Mouse (Mus musculus): Measurements from ENCODE around the gene Supt20. TPM values are rescaled to one million over a fixed set of nuclear protein-coding genes. Genes with fewer than 3 reads are reported as not detected.

The Supt20 gene
- total RNA-seq (2021): 10 to 100 TPM; 16.7 to 19.3 TPM
- long read RNA-seq, experiment 1, partial matches to known transcripts: 3 of 11 reads
- long read RNA-seq, experiment 1, other reads (novel, unspliced or antisense): 8 of 11 reads
- long read RNA-seq, experiment 2, partial matches to known transcripts: 3 of 6 reads
- long read RNA-seq, experiment 2, other reads (novel, unspliced or antisense): 2 of 6 reads

DNA sequence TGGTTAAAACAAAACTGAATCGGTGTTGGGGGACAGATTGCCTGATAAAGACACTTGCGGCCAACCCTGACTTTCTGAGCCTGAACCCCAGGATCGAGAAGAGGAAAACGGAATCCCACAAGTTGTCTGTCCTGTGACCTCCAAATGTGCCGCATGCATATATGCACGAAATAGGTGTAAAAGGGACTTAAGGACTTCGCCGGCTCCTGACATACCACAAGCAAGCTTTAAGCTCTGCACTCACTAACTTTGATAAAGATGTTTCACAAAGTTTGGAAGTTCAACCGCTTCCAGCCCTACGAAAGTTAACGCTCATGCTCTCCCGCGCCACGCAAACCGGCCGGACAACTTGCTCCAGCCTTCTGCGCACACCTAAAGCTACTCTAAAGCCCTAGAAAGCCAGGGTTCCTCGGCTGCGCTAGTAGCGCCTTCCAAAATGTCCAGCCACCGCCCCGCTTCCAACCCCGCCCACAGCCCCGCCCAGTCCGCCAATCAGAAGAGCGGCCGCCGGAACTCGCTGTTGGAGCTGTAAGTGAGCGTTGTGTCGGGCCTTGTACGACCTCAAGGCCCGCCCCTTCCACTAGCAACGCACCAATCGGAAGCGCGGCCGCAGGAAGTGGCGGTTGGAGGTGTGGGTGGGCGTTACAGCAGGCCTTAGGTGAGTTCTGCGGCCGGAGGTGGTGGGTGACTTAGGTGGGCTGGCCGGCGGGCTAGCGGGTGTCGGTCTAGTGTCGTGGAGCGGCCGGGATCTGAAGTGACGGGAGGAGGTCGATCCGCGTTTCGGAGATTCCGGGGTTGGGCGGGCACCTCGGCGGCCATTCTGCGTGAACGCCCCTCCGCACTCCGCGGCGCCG is at the start of gene Supt20:
Supt20 (plus strand) TSS at position 606 of the 854 bp plus-strand sequence.
- peak; percentile 93 to 97 for DNase-seq

DNA sequence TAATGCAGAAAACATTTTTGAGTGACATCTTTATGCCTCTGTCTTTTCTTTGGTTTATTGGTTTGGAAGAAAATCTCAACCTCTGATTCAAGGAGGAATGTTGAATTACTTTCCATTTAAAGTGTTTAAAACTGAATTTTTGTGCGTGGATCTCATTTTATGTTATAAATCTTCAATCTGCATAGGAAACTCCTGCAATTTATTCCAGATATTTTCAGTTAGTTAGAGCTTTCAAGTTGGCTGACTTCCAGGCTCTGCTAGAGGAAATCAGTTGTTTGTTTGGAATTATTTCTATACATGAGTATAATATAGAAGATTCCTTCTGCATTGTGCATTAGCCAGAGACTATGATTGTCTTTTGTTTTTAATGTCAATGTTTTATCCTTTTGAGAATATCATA is 49.8 kb upstream of the Supt20 start:
- DNase-seq: no peak

DNA sequence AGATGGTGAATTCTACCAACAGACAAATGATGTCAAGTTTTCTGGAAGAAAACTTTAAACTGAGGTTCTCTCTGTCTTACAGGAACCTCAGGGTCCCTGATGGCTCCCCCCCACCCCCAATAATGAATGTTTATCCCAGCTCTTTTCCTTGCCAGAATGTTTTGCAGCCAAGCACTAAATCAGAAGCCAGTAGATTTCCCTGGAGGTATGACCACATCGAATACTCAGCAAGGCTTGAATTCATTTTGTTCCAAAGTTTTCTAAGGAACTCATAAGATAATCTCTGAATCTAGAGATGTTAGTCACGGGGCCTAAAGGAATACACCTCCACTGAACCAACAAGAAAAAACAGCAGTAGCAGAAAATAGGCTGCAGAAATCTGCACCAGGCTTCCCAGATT is 45.0 kb upstream of the Supt20 start:
- DNase-seq: peak; percentile 22 to 46

DNA sequence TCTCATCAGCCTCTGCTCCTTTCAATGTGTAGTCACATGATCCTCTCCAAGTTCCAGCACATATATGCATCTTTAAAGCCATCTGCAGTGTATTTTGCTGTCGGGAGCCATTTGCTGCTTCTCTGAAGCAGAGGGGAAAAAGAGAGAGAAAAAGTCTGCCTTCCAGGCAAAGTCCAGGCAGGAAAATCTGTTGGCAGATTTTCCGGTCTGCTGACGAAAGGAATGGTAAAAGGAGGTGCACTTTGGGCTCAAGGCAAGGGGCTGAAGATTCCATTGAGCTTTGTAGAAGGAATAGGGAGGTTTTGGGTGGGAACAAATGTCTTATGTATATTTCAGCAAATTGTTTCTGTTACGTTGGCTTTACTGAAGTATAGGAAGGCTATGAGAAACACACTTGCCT is 41.0 kb upstream of the Supt20 start:
- DNase-seq: no peak

DNA sequence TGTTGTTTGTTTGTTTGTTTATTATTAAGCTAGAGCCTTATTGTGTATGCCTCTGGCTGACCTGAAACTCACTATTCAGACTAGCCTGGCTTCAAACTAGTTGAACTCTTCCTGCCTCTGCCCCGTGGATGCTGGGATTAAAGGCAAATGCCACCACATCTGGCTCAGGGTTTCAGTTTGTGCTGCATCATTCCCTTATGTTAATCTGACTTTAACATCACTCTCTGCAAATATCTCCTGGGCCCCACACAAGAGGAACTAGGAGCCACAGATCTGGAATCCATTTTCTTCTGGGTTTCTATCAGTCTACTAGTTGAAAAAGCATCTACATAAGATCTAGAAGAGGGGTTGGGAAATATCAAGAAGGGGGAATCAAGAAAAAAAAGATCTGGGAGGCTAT is 38.4 kb upstream of the Supt20 start:
- DNase-seq: no peak

DNA sequence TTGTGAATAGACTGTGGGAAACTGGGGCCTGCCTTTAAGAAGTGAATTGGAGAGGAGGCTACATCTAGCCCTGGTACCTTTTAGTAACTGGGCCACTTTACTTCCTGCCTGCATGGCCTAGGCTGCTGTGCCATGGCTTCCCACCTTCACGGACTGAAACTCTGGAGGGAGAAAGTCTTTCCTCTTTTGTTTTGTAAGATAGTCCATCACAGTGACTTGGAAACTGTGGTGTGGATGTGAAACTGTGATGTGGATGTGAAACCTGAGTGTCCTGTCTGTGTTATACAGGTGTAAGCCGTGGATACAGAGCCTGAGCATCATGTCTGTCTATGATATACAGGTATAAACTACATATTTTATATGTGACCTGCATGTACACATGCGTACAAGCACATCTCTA is 35.5 kb upstream of the Supt20 start:
- no peak for DNase-seq

DNA sequence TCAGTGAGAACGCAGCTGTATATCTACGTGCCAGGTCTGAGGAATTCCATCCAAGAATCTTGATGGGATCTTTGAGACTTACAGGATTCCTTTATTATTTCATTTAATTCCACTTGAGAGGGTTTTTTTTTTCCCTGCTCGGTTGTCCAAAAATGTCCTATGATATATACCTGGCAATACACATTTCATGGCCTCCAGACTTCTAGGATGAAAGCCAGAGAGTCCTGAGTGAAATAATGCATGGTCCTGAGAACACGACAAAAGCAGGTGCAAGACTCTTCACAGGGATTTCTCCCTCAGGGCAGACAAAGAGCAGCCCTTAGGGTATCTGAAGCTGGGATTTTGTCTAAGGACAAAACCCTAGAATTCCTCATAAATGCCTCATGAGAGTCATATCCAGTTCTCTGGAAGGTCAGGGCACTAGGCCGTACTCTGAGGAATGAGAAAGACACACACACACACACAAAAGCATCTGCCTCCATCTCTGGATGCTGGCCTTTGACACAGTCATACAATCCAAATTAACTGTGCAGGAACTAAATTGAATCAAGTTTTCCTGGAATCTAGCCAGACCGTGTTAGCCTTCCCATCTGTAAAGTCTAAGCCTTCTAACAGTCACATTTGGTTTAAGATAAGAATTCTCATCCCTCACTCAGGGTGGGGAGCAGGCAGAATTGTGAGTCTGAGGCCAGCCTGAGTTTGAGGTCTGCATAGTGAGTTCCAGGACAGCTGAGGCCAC is 34.5 kb upstream of the Supt20 start:
- peak; percentile 13 to 18 for DNase-seq

DNA sequence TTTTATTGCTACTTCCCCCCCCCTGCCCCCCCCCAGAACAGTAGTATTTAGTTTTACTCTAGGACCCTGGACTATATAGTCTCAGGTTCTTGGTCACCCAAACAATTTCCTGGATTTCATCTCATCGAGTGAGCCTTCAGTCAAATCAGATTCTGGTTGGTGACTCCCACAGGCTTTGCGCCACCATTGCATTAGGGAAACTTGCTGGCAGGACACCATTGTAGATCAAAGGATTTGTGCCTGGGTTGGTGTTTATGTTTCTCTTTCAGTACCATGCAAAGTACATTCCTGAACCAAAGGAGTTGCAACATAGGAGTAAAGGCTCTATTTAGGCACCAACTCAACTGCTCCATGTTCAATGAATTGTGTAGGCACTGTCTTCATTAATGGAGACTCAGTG is 32.9 kb upstream of the Supt20 start:
- DNase-seq: no peak

DNA sequence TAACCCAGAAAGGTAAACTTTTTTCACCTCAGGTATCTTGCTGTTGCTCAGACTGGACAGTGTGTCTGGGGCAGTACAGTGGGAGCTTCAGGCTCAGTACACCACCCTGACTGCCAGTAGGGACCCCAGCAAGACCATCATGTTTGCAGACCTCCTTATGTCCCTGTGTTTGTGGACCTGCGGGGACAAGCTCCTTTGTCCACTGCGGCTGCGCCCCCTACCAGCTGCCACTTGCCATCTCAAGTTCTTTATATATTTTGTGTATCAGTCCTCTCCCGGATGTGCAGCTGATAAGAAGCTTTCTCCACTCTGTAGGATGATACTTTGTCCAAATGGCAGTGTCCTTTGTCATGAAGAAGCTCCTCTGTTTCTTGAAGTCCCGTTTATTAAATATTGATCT is 30.2 kb upstream of the Supt20 start:
- DNase-seq: no peak

DNA sequence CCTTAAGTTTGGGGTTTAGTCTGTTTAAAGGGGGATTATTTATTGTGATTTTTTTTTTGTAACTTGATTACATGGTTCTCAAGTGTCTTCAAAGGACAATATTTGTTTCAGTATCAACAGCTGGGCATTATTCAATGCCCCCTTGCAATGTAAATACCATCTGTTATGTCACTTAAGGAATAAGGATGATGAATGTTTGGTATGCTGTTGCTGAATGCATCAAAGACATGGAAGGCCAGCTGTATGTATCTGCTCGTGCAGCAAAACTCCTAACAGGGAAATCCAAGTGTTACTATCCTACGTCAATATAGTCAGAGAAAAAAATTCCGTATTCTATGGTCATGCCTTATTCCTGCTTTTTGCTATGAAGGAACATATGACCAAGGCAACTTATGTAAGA is 24.5 kb upstream of the Supt20 start:
- no peak for DNase-seq

DNA sequence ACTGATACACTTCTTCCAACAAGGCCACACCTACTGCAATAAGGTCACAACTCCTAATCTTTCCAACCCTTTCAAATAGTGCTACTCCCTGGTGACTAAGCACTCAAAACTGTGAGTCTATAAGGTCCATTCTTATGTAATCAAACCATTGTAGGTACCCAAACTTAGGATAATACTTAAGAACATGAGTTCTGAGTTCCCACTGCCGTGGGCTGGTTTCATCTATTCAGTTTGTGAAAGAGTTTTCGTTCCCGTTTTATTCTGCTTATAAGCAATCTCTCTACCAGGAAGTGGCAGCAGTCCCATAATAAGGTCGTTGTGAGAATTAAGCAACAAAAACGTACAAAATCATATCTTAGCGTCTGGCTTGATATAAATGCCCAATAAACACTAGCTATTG is 23.9 kb upstream of the Supt20 start:
- DNase-seq: no peak

DNA sequence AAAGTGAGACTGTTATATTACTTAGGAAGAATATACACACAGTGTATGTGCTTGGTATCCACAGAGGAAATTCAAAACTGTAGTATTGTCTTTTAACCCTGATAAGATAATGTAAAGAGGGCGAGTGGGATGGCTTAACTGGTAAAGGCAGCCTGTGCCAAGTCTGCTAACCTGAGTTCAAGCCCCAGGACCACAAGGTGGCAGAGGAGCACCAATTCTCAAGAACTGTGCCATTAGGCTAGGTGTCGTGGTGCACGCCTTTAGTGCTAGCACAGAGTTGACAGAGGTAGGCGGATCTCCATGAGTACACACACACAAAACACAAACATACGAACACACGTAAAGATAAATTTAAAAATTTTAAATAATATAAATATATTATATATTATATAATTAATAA is 23.0 kb upstream of the Supt20 start:
- no peak for DNase-seq

DNA sequence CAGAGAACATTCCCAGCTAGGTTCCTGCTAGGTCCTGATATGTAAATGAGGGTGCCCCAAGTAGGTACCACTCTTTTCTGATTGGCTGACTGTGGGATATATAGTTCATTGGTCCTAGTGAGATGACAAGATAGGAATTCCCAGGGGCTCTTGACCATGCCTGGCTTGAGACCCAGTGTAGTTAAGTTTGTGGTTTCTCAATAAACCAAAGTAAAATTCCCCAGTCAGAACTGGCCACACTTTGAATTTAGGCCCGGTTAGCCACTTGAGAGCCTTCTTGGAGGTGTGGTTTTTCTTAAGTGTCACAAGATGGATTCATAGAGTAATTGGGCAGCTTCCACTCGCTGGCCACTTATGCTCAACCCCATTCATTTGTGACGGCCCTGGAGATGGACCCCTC is 20.5 kb upstream of the Supt20 start:
- no peak for DNase-seq

DNA sequence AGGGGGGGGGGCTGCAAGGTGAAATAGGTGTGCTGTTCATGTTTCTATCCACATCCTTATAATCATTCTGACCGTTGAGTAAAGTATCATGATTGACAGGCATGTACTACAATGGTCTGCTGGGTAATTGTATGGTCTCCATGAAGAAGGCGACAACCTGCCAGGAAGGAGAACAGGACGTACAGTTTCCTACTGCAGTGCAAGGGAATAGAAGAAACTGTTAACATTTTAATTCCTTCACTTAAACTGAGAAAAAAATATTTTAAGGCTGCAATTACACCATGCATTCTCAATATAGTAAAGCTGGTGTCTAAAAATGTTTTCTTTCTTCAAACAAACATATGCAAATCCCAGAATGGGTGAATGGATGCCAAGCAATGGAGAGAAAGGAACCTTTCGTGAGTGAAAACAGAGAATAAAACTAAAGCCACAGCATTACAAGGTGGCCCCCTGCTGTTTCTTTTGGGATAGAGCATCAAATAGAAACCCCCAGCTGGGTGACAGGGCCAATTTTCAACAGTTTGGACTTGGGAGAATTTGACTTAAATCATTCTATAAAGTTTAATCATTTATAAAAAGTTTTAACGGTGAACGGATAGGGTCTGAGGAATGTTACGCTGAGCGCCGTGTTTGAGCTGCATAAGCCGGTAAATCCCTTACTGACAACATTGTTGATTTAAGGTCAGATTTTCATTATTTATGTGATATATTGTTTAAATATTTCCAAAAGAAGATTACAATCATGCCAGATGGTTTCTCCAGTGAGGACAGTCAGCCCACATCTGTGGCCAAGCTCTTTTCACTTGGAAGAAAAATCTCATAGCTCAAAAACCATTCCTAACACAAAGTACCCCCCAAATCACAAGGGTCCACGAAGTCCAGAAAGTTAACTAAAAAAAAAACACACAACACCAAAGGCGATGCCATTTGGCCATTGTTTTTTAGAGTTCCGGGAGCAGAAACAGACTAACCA is 19.8 kb upstream of the Supt20 start:
- peak; percentile 18 to 64 for DNase-seq

DNA sequence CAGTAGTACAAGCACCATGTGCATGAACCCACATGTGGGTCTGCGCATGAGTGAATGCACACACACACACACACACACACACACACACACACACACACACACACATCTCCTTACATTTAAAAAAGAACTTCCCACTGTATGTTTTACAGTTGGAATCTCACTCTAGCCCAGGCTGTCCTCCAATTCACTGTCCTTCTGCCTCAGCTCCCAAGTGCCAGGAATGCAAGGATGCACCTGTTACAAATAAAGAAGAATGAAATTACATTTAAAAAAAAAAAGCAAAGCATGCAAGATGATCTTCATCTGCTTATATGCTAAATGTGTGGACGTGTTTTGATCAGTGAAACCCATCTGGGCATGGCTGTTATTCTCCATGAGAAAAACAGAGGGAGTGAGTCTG is 15.8 kb upstream of the Supt20 start:
- DNase-seq: no peak

DNA sequence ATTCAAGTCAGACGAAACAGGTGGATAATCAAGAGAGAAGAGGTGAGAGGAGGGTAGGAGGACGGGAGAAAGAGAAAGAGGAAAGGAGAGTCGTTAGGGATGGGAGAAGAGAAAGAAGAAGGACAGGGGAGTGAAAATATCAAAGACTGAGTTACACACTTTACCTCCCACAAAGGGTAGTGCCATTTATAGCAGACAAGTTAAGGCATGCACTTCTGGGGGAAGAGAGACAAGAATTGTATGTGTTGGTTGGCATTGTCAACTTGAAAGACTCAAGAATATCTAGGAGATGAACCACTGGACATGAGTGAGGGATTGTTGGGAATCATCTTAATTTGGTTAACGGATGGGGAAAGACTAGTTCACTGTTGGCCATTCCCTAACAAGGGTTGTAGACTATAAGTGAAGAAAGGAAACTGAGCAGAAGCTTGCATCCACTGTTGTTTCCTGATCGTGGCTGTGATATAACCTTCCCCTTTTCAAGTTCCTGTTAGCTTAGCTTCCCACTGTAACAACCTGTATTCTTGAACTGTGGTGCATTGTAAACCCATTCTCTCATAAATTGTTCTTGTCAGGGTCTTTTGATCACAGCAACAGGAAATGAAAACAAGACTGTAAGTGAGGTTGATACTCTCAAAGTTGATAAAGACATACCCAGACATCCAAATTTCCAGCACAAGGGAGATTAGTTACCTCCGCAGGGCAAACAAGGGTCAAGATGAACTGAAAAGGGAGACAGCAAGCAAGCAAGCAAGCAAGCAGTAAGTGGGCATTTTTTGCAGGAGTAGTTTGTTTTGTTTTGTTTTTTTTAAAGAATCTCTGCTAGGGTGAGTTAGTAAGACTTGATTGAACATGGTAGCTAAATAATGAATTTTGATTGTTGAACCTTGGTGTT is 11.1 kb upstream of the Supt20 start:
- no peak for DNase-seq

DNA sequence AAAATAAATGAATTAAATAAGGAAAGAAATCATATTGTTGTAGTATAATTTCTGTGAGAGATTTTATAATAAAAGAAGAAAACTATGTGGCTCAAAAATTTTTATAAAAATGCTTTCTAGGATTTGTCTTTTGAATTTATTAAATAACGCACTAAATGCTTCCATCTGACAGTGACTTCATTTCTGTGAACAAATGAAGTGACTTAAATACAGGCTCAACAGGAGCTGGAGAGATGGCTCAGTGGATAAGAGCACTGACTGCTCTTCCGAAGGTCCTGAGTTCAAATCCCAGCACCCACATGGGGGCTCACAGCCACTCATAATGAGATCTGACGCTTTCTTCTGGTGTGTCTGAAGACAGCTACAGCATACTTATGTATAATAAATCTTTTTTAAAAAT is 7.4 kb upstream of the Supt20 start:
- no peak for DNase-seq

DNA sequence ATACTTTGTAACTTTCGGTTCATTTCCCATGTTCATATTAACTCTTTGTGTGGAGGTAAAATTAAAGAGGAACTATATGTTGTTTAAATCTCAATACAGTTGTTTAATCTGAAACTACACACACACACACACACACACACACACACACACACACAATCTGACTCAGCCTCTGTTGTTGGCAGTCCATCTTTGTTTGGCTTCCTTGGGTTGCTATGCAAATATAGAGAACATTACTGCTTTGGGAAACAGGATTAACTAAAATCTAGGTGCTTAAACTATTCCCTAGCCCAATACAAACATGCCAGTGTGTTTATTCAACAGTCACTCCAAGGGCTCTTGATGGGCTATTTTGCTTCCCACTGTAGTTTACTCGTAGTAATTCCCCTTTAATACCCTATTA is 5.4 kb upstream of the Supt20 start:
- no peak for DNase-seq

DNA sequence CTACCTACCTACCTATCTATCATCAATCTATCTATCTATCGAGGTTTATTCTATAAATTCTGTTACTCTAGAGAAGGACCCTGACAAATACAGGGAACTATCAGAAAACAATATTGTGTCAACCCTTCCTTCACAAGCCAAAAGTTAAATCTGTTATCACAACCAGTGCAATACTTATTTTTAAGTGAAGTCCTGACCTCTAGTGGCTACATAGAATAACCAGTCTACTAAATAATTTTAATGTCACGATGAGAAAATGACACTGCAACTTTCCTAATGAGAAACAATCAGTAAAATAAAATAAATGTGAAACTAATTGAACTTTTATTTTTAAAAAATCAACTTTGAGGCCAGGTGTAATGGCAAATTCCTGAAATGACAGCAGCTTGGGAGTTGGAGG is 3.5 kb upstream of the Supt20 start:
- peak in 1 of 2 experiments; percentile 22 for DNase-seq

DNA sequence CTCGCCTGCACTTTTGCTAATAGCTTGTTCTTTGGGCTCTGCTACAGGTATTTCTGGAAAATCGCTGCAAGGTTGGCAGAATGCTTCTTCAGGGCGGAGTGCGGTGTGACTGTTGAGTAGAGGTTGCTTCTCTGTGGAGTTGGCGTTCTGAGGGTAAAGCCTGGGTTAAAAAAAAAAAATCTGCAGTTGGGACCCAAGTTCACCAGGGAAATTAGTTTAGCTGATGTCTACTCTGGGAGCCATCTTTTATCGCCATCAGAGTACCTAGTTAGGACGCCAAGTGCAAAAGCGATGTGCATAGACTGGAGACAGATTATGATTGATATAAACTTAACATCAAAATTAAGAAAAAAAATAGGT is 429 bp downstream of the Supt20 start:
- DNase-seq: no peak

DNA sequence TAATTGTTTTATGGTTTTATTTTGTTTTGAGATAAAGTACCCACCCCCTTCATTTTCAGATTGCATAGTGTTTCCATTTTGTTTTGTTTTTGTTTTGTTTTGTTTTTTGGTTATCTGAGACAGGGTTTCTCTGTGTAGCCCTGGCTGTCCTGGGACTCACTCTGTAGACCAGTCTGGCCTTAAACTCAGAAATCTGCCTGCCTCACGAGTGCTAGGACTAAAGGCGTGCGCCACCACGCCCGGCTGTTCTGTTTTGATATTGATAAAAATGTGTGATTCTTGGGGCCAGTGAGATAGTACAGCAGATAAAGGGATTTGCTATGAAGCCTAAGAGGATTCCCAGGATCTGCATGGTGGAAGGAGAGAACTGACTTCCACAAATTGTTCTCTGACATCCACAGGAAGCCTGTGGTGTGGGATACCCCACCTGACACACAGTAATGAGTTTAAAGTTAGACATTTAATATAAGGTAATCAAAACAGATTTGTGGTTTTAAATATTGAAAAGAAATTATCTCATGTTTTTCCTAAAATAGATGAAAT is 7.2 kb downstream of the Supt20 start:
- DNase-seq: no peak

All from heart, adult 18-20 months (tissue).